Mouse (Mus musculus) hindbrain, embryonic 16.5 days (tissue): ENCODE results near the gene Slc20a1. TPM values are rescaled to one million over a fixed set of nuclear protein-coding genes. Genes with fewer than 3 reads are reported as not detected.

Experiments used
- ATAC-seq: fragments of 200-750 bp; cut with Nextera tagmentation; 2 replicates; pipeline ENCODE4 v1.8.0; 2017; ENCODE audit warnings: moderate TSS enrichment, moderate library complexity
- H3K27ac ChIP-seq: fragments of 300-500 bp; sonication (generic); 2 replicates; pipeline ENCODE4 v1.5.1; 2014; ENCODE audit warnings: low read depth, mild to moderate bottlenecking, control low read depth, low read length, moderate library complexity
- H3K27me3 ChIP-seq: fragments of 300-500 bp; sonication (generic); replicated peaks from 2 replicates; pipeline ENCODE4 v1.6.1; 2014; ENCODE audit warnings: low read length; ENCODE audit not compliant: control insufficient read depth, insufficient read depth
- H3K36me3 ChIP-seq: fragments of 300-500 bp; sonication (generic); 2 replicates; pipeline ENCODE4 v1.6.1; 2014; ENCODE audit warnings: mild to moderate bottlenecking, low read length, moderate library complexity, mixed read lengths; ENCODE audit not compliant: control insufficient read depth, insufficient read depth
- H3K4me1 ChIP-seq: fragments of 300-500 bp; sonication (generic); 2 replicates; pipeline ENCODE4 v1.6.1; 2014; ENCODE audit warnings: low read depth, low read length; ENCODE audit not compliant: control insufficient read depth, insufficient read depth
- H3K4me2 ChIP-seq: fragments of 300-500 bp; sonication (generic); 2 replicates; pipeline ENCODE4 v1.6.1; 2014; ENCODE audit warnings: mild to moderate bottlenecking, low read length, control low read depth, moderate library complexity
- H3K4me3 ChIP-seq: fragments of 300-500 bp; sonication (generic); 2 replicates; pipeline ENCODE4 v1.5.1; 2014; ENCODE audit warnings: mild to moderate bottlenecking, low read length, control low read depth, moderate library complexity
- H3K9ac ChIP-seq: fragments of 300-500 bp; sonication (generic); 2 replicates; pipeline ENCODE4 v1.6.1; 2014; ENCODE audit warnings: low read depth, mild to moderate bottlenecking, control low read depth, low read length, moderate library complexity
- H3K9me3 ChIP-seq: fragments of 300-500 bp; sonication (generic); 2 replicates; pipeline ENCODE4 v1.6.1; 2014; ENCODE audit warnings: mild to moderate bottlenecking, low read length, moderate library complexity; ENCODE audit not compliant: control insufficient read depth
- WGBS: fragments of 180-500 bp; shearing (Covaris S2); extraction: QIAGEN DNeasy Blood & Tissue Kit; methylation state at CpG from one replicate; pipeline ENCODE4 v1.1.7; 2014; 5-methylcytosine and 5-hydroxymethylcytosine counted together
- polyA plus RNA-seq: library from polyadenylated mRNA; unstranded; fragments of >200 nt; fragmentation: Nextera tagmentation; extraction: Ambion mirVana; gene quantifications from 2 replicates; pipeline ENCODE4 v1.2.1, GENCODE M21; 2015

Slc20a1 gene
- polyA plus RNA-seq, 1 experiment from 2014 or later, result 53.2 TPM

DNA sequence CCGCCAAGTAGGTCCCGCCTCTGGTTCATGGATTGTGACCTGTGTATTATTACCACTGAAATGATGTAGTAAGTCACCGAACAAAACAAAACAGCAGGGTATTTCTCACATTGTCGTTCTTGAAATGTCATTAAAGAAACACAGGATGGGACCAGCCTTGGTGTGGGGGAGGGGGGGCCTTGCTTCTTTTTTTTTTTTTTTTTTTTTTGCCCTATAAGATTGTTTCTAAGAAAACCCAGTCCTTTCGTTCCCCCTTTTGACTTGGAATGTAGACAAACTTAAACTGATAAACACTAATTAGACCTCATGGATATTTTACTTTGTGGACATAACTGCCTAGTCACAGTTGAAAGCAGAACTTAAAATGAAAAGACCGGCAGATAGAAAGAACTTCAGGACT is 6.4 kb downstream of the Slc20a1 start:
- Histone ChIP-seq H3K27ac (no peak overlapping the region), H3K36me3 (peaks cover 44% of the 10 kb centered on the region), H3K4me2 (no peak overlapping the region), H3K4me1 (peaks cover 17% of the 10 kb centered on the region), H3K9ac (no peak overlapping the region), H3K4me3 (no peak overlapping the region), H3K27me3 (no peaks in the 10 kb centered on the region), H3K9me3 (no peaks in the 10 kb centered on the region)
- WGBS, result 72% methylated on average over 6 of the region's 6 CpGs
- no peak for ATAC-seq

DNA sequence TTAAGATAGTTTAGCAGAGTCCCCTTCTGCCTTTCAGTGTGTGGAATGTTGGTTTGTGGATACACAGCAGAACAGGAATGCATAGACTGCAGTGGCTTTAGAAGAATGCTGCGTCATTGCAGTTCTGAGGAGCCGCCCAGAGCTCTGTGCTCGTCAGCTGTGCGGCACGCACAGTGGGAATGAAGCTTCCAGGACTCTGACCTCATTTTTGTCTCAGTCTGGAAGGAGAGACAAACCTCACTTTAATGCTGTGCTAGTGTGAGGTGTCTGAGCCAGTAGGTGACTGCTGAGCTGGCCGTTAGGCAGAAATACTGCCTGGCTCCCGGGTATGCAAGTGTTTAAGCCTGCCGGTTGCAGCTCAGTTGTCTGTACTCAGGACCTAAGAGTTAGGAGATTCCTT is 8.3 kb downstream of the Slc20a1 start:
- H3K36me3 ChIP-seq, result peaks cover 59% of the 10 kb centered on the region
- H3K4me1 ChIP-seq, result no peaks in the 10 kb centered on the region
- no peaks in the 10 kb centered on the region for H3K27me3 ChIP-seq
- no peak overlapping the region for H3K27ac ChIP-seq
- no peaks in the 10 kb centered on the region for H3K9me3 ChIP-seq
- H3K4me3 ChIP-seq, result no peak overlapping the region
- no peak for ATAC-seq
- no peak overlapping the region for H3K9ac ChIP-seq
- 91% methylated on average over 8 of the region's 8 CpGs for WGBS
- H3K4me2 ChIP-seq, result no peak overlapping the region

DNA sequence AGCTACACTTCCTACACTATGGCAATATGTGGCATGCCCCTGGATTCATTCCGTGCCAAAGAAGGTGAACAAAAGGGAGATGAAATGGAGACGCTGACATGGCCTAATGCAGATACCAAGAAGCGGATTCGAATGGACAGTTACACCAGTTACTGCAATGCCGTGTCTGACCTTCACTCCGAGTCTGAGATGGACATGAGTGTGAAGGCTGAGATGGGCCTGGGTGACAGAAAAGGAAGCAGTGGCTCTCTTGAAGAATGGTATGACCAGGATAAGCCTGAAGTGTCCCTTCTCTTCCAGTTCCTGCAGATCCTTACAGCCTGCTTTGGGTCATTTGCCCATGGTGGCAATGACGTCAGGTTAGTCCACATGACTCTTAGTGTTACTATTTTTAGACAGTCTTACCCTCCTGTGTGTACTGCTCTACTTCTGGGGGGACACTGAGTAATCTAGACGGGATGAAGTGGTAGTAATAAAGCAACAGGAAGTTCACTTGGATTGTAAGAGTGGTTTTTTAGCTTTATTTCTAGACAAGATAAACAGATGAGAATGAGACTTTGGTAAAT is 9.7 kb downstream of the Slc20a1 start:
- Histone ChIP-seq H3K9me3 (no peaks in the 10 kb centered on the region), H3K36me3 (peaks cover 57% of the 10 kb centered on the region), H3K27ac (no peak overlapping the region), H3K4me3 (no peak overlapping the region), H3K4me2 (no peak overlapping the region), H3K4me1 (no peaks in the 10 kb centered on the region), H3K27me3 (no peaks in the 10 kb centered on the region), H3K9ac (no peak overlapping the region)
- WGBS, result 94% methylated on average over 8 of the region's 8 CpGs
- ATAC-seq, result no peak

- no peaks in the 10 kb centered on the region for H3K4me1 ChIP-seq
- H3K9me3 ChIP-seq, result no peaks in the 10 kb centered on the region
- H3K9ac ChIP-seq, result no peak overlapping the region
- H3K4me2 ChIP-seq, result no peak overlapping the region
- H3K27ac ChIP-seq, result no peak overlapping the region
- no peaks in the 10 kb centered on the region for H3K27me3 ChIP-seq
- H3K4me3 ChIP-seq, result no peak overlapping the region
- peaks cover 53% of the 10 kb centered on the region for H3K36me3 ChIP-seq
- no peak for ATAC-seq
- WGBS, result 88% methylated on average over 8 of the region's 8 CpGs
Measured at GRCm38 (mm10) chr2:129210089-129210749, 11.7 kb downstream of the Slc20a1 start.

DNA sequence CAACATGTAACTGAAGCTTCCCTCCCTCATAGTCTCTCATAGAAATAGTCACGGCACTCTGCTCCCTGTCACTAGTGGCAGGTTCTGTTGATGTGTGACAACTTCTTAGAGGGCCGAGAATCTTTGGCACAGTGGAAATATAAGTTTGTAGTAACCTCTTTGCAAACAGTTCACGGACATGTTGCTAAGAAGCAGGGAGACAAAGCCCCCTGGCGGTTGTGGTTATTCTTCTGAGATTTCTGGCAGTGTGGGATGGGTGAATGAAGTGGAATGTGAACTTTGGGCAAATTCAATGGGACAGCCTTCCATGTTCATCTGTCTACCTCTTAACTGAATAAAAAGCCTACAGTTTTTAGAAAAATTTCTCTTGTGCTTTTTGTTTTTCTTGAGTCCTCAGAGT is 12.7 kb downstream of the Slc20a1 start:
- H3K9me3 ChIP-seq, result no peaks in the 10 kb centered on the region
- peaks cover 43% of the 10 kb centered on the region for H3K36me3 ChIP-seq
- no peaks in the 10 kb centered on the region for H3K27me3 ChIP-seq
- no peak overlapping the region for H3K4me2 ChIP-seq
- no peak for ATAC-seq
- 67% methylated on average over 4 of the region's 4 CpGs for WGBS
- no peak overlapping the region for H3K4me3 ChIP-seq
- H3K4me1 ChIP-seq, result no peaks in the 10 kb centered on the region
- H3K27ac ChIP-seq, result no peak overlapping the region
- H3K9ac ChIP-seq, result no peak overlapping the region

- ATAC-seq, result no peak
- no peaks in the 10 kb centered on the region for H3K4me1 ChIP-seq
- peaks cover 40% of the 10 kb centered on the region for H3K36me3 ChIP-seq
- no peak overlapping the region for H3K27ac ChIP-seq
- H3K9me3 ChIP-seq, result no peaks in the 10 kb centered on the region
- no peak overlapping the region for H3K4me3 ChIP-seq
- H3K9ac ChIP-seq, result no peak overlapping the region
- no peak overlapping the region for H3K4me2 ChIP-seq
- WGBS, result 79% methylated on average over 2 of the region's 2 CpGs
- no peaks in the 10 kb centered on the region for H3K27me3 ChIP-seq
Measured at GRCm38 (mm10) chr2:129211957-129212356, 13.4 kb downstream of the Slc20a1 start.

GRCm38 (mm10) chr2:129212566-129212965 is 14.0 kb downstream of the Slc20a1 start:
- 93% methylated on average over 7 of the region's 7 CpGs for WGBS
- H3K27ac ChIP-seq, result no peak overlapping the region
- H3K4me2 ChIP-seq, result no peak overlapping the region
- no peak overlapping the region for H3K4me3 ChIP-seq
- no peaks in the 10 kb centered on the region for H3K27me3 ChIP-seq
- ATAC-seq, result no peak
- H3K4me1 ChIP-seq, result no peaks in the 10 kb centered on the region
- H3K9ac ChIP-seq, result no peak overlapping the region
- no peaks in the 10 kb centered on the region for H3K9me3 ChIP-seq
- H3K36me3 ChIP-seq, result peaks cover 35% of the 10 kb centered on the region

DNA sequence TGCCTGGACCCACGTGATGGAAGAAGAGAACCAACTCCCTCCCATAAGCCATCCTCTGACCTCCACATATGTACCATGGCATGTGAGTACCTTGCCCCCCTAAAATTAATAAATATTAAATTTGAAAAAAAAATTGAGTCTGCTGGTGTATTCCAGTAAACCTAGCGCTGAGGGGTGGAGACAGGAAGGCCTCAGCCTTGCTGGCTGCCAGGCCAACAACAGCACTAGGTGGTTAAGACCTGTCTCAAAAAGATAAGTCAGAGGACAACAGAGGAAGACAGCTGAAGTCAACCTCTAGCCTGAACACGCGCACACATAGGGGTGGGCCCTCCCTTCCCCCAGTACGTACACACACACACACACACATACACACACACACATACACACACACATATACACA is 16.2 kb downstream of the Slc20a1 start:
- Histone ChIP-seq H3K9me3 (no peaks in the 10 kb centered on the region), H3K36me3 (peaks cover 16% of the 10 kb centered on the region), H3K27ac (no peak overlapping the region), H3K4me1 (no peaks in the 10 kb centered on the region), H3K4me3 (no peak overlapping the region), H3K4me2 (no peak overlapping the region), H3K9ac (no peak overlapping the region), H3K27me3 (no peaks in the 10 kb centered on the region)
- 98% methylated on average over 5 of the region's 5 CpGs for WGBS
- ATAC-seq, result no peak

- Histone ChIP-seq H3K27ac (no peak overlapping the region), H3K4me3 (no peak overlapping the region), H3K4me2 (no peak overlapping the region), H3K4me1 (no peaks in the 10 kb centered on the region), H3K9ac (no peak overlapping the region), H3K36me3 (no peaks in the 10 kb centered on the region), H3K27me3 (no peaks in the 10 kb centered on the region), H3K9me3 (no peaks in the 10 kb centered on the region)
- WGBS, result 73% methylated on average over 9 of the region's 9 CpGs
- no peak for ATAC-seq
Measured at GRCm38 (mm10) chr2:129217612-129218185, 19.1 kb downstream of the Slc20a1 start.
